Mouse (Mus musculus): ENCODE measurements around the gene Ccdc120. TPM values are rescaled to one million over a fixed set of nuclear protein-coding genes. Genes with fewer than 3 reads are reported as not detected.
A peak's percentile ranks its signal among the peaks of the same experiment; 100 is the strongest.

Ccdc120 gene
- polyA plus RNA-seq, 1 experiment from 2014 or later, result 20.7 TPM

GRCm38 (mm10) chrX:7727176-7727575 lies 23.5 kb downstream of the Ccdc120 start:
- Histone ChIP-seq H3K4me2 (replicated peaks; ENCODE audit: low read depth) (no peak overlapping the region), H3K27ac (ENCODE audit: low read depth, low read length) (no peak overlapping the region), H3K4me1 (replicated peaks; ENCODE audit: control insufficient read depth, insufficient read depth, low read length) (no peaks in the 10 kb centered on the region), H3K36me3 (ENCODE audit: control insufficient read depth, insufficient read depth) (no peaks in the 10 kb centered on the region; the same call in 1 of the 2 replicates), H3K9ac (ENCODE audit: low read depth, low read length) (no peak overlapping the region), H3K9me3 (ENCODE audit: control insufficient read depth) (no peaks in the 10 kb centered on the region), H3K4me3 (ENCODE audit: low read depth, low read length) (no peak overlapping the region), H3K27me3 (replicated peaks; ENCODE audit: control insufficient read depth, insufficient read depth, low read length) (no peaks in the 10 kb centered on the region)
- WGBS, result 89% methylated on average over 13 of the region's 13 CpGs
- no peak for TF ChIP-seq CTCF (IDR thresholded peaks at IDR 0.05; ENCODE audit: low read depth)
- ATAC-seq, result no peak

GRCm38 (mm10) chrX:7725841-7726240 lies 24.9 kb downstream of the Ccdc120 start:
- no peak overlapping the region for H3K4me2 ChIP-seq (replicated peaks; ENCODE audit: low read depth)
- no peaks in the 10 kb centered on the region; the same call in 1 of the 2 replicates for H3K36me3 ChIP-seq (ENCODE audit: control insufficient read depth, insufficient read depth)
- no peaks in the 10 kb centered on the region for H3K9me3 ChIP-seq (ENCODE audit: control insufficient read depth)
- no peaks in the 10 kb centered on the region for H3K27me3 ChIP-seq (replicated peaks; ENCODE audit: control insufficient read depth, insufficient read depth, low read length)
- H3K4me3 ChIP-seq (ENCODE audit: low read depth, low read length), result no peak overlapping the region
- H3K27ac ChIP-seq (ENCODE audit: low read depth, low read length), result no peak overlapping the region
- ATAC-seq, result no peak
- no peak overlapping the region for H3K9ac ChIP-seq (ENCODE audit: low read depth, low read length)
- 81% methylated on average over 12 of the region's 12 CpGs for WGBS
- TF ChIP-seq CTCF (IDR thresholded peaks at IDR 0.05; ENCODE audit: low read depth), result no peak
- H3K4me1 ChIP-seq (replicated peaks; ENCODE audit: control insufficient read depth, insufficient read depth, low read length), result no peaks in the 10 kb centered on the region

- no peak for TF ChIP-seq CTCF (IDR thresholded peaks at IDR 0.05; ENCODE audit: low read depth)
- Histone ChIP-seq H3K27ac (ENCODE audit: low read depth, low read length) (no peak overlapping the region), H3K27me3 (replicated peaks; ENCODE audit: control insufficient read depth, insufficient read depth, low read length) (no peaks in the 10 kb centered on the region), H3K4me2 (replicated peaks; ENCODE audit: low read depth) (no peak overlapping the region), H3K9ac (ENCODE audit: low read depth, low read length) (no peak overlapping the region), H3K4me1 (replicated peaks; ENCODE audit: control insufficient read depth, insufficient read depth, low read length) (no peaks in the 10 kb centered on the region), H3K36me3 (ENCODE audit: control insufficient read depth, insufficient read depth) (no peaks in the 10 kb centered on the region; the same call in 1 of the 2 replicates), H3K9me3 (ENCODE audit: control insufficient read depth) (no peaks in the 10 kb centered on the region), H3K4me3 (ENCODE audit: low read depth, low read length) (no peak overlapping the region)
- 83% methylated on average over 7 of the region's 7 CpGs for WGBS
- no peak for ATAC-seq
Observed at GRCm38 (mm10) chrX:7724135-7724534, 26.6 kb downstream of the Ccdc120 start.

- no peaks in the 10 kb centered on the region; the same call in 1 of the 2 replicates for H3K36me3 ChIP-seq (ENCODE audit: control insufficient read depth, insufficient read depth)
- peak overlapping the region; percentile 65 for H3K4me2 ChIP-seq (replicated peaks; ENCODE audit: low read depth)
- no peaks in the 10 kb centered on the region for H3K27me3 ChIP-seq (replicated peaks; ENCODE audit: control insufficient read depth, insufficient read depth, low read length)
- H3K4me3 ChIP-seq (ENCODE audit: low read depth, low read length), result peak overlapping the region; percentile 49
- H3K4me1 ChIP-seq (replicated peaks; ENCODE audit: control insufficient read depth, insufficient read depth, low read length), result no peaks in the 10 kb centered on the region
- H3K27ac ChIP-seq (ENCODE audit: low read depth, low read length), result no peak overlapping the region
- H3K9ac ChIP-seq (ENCODE audit: low read depth, low read length), result peak overlapping the region; percentile 58; the same call in 1 of the 2 replicates
- 13% methylated on average over 4 of the region's 4 CpGs for WGBS
- ATAC-seq, result no peak
- no peaks in the 10 kb centered on the region for H3K9me3 ChIP-seq (ENCODE audit: control insufficient read depth)
- no peak for TF ChIP-seq CTCF (IDR thresholded peaks at IDR 0.05; ENCODE audit: low read depth)
Observed at GRCm38 (mm10) chrX:7722691-7723090, 28.0 kb downstream of the Ccdc120 start.

- Histone ChIP-seq H3K4me2 (replicated peaks; ENCODE audit: low read depth) (peak overlapping the region; percentile 65), H3K4me3 (ENCODE audit: low read depth, low read length) (peak overlapping the region; percentile 49), H3K9ac (ENCODE audit: low read depth, low read length) (peak overlapping the region; percentile 58), H3K9me3 (ENCODE audit: control insufficient read depth) (no peaks in the 10 kb centered on the region), H3K27me3 (replicated peaks; ENCODE audit: control insufficient read depth, insufficient read depth, low read length) (no peaks in the 10 kb centered on the region), H3K36me3 (ENCODE audit: control insufficient read depth, insufficient read depth) (no peaks in the 10 kb centered on the region; the same call in 1 of the 2 replicates), H3K27ac (ENCODE audit: low read depth, low read length) (peak overlapping the region; percentile 77), H3K4me1 (replicated peaks; ENCODE audit: control insufficient read depth, insufficient read depth, low read length) (no peaks in the 10 kb centered on the region)
- WGBS, result 20% methylated on average over 11 of the region's 11 CpGs
- ATAC-seq, result no peak
- TF ChIP-seq CTCF (IDR thresholded peaks at IDR 0.05; ENCODE audit: low read depth), result no peak
Observed at GRCm38 (mm10) chrX:7722282-7722611, 28.5 kb downstream of the Ccdc120 start.

GRCm38 (mm10) chrX:7721514-7722281 lies 29.0 kb downstream of the Ccdc120 start, which contains the start of gene Gm45208:
Gm45208 (plus strand) TSS chrX:7722245.
- H3K9me3 ChIP-seq (ENCODE audit: control insufficient read depth), result no peaks in the 10 kb centered on the region
- peak within 1 kb of the TSS; percentile 65 for H3K4me2 ChIP-seq (replicated peaks; ENCODE audit: low read depth)
- H3K9ac ChIP-seq (ENCODE audit: low read depth, low read length), result peak within 1 kb of the TSS; percentile 58
- ATAC-seq, result peak; percentile 89
- no peak for TF ChIP-seq CTCF (IDR thresholded peaks at IDR 0.05; ENCODE audit: low read depth)
- no peaks in the 10 kb centered on the region; the same call in 1 of the 2 replicates for H3K36me3 ChIP-seq (ENCODE audit: control insufficient read depth, insufficient read depth)
- peak within 1 kb of the TSS; percentile 49 for H3K4me3 ChIP-seq (ENCODE audit: low read depth, low read length)
- no peaks in the 10 kb centered on the region for H3K27me3 ChIP-seq (replicated peaks; ENCODE audit: control insufficient read depth, insufficient read depth, low read length)
- H3K27ac ChIP-seq (ENCODE audit: low read depth, low read length), result peak within 1 kb of the TSS; percentile 77
- no peaks in the 10 kb centered on the region for H3K4me1 ChIP-seq (replicated peaks; ENCODE audit: control insufficient read depth, insufficient read depth, low read length)
- WGBS, result 20% methylated on average over 22 of the region's 22 CpGs

Measured in intestine, postnatal 0 days (tissue).